Mouse (Mus musculus): ENCODE measurements around the gene Bmper.

Gene Bmper

GRCm38 (mm10) chr9:23377831-23378730, 155.2 kb downstream of the Bmper start:
- no peak for DNase-seq

- DNase-seq: peak; percentile 16
Observed at GRCm38 (mm10) chr9:23378731-23379170, 155.9 kb downstream of the Bmper start.

- no peak for DNase-seq
Observed at GRCm38 (mm10) chr9:23380171-23380835, 157.4 kb downstream of the Bmper start.

- DNase-seq: peak; percentile 93
Observed at GRCm38 (mm10) chr9:23383291-23383690, 160.4 kb downstream of the Bmper start.

- no peak for DNase-seq
Observed at GRCm38 (mm10) chr9:23383837-23384236, 161.0 kb downstream of the Bmper start.

- no peak for DNase-seq
Observed at GRCm38 (mm10) chr9:23384880-23385279, 162.0 kb downstream of the Bmper start.

- DNase-seq: no peak
Observed at GRCm38 (mm10) chr9:23386201-23386600, 163.3 kb downstream of the Bmper start.

GRCm38 (mm10) chr9:23390118-23390517, 167.2 kb downstream of the Bmper start:
- DNase-seq: no peak

- DNase-seq: no peak
Observed at GRCm38 (mm10) chr9:23394652-23395317, 171.9 kb downstream of the Bmper start.

GRCm38 (mm10) chr9:23396186-23396585, 173.3 kb downstream of the Bmper start:
- no peak for DNase-seq

GRCm38 (mm10) chr9:23397876-23398275, 175.0 kb downstream of the Bmper start:
- no peak for DNase-seq

GRCm38 (mm10) chr9:23399638-23400284, 176.9 kb downstream of the Bmper start:
- DNase-seq: no peak

- DNase-seq: no peak
Observed at GRCm38 (mm10) chr9:23407416-23407815, 184.5 kb downstream of the Bmper start.

GRCm38 (mm10) chr9:23407935-23408781, 185.3 kb downstream of the Bmper start:
- DNase-seq: no peak

- DNase-seq: no peak
Observed at GRCm38 (mm10) chr9:23410567-23410966, 187.7 kb downstream of the Bmper start.

- DNase-seq: peak; percentile 7
Observed at GRCm38 (mm10) chr9:23412956-23413355, 190.1 kb downstream of the Bmper start.

- DNase-seq: no peak
Observed at GRCm38 (mm10) chr9:23419107-23419506, 196.2 kb downstream of the Bmper start.

- DNase-seq: no peak
Observed at GRCm38 (mm10) chr9:23423748-23424147, 200.9 kb downstream of the Bmper start.

- no peak for DNase-seq
Observed at GRCm38 (mm10) chr9:23432631-23433030, 209.8 kb downstream of the Bmper start.

- DNase-seq: no peak
Observed at GRCm38 (mm10) chr9:23433238-23433637, 210.4 kb downstream of the Bmper start.

GRCm38 (mm10) chr9:23436751-23437150, 213.9 kb downstream of the Bmper start:
- no peak for DNase-seq

- no peak for DNase-seq
Observed at GRCm38 (mm10) chr9:23438662-23439061, 215.8 kb downstream of the Bmper start.

Data from cerebellum, adult 11-12 months (tissue).